11 mouse cellular contexts compared by ENCODE assay signal in genomic region chr13:57721524-57722279, GRCm38 (mm10).
A peak's percentile ranks its signal among the peaks of the same experiment; 100 is the strongest.
DNase-seq lines count a peak whose midpoint lies in the region; ATAC-seq and TF ChIP-seq lines count a peak whose summit lies in the region.
"Had no signal": no experiment of that assay in that cellular context is flagged by ENCODE, and none has a peak within 500 bp of the region (broad histone marks: within the 10 kb centered on the region; RNA-seq: fewer than 3 reads in every experiment).

No protein-coding gene starts in this region.

- 60% methylated on average over 20 of the region's 20 CpGs for WGBS in heart, adult 2 months
- 54% methylated on average over 20 of the region's 20 CpGs for WGBS in heart, embryonic 10.5 days
- 44% methylated on average over 20 of the region's 20 CpGs for WGBS in embryonic facial prominence, embryonic 14.5 days
- WGBS in stomach, postnatal 0 days: 62% methylated on average over 20 of the region's 20 CpGs

- no peak overlapping the region for H3K27ac ChIP-seq in heart, adult 2 months
- no peak overlapping the region for H3K27ac ChIP-seq in heart, embryonic 10.5 days
- no peak overlapping the region for H3K27ac ChIP-seq in embryonic facial prominence, embryonic 14.5 days (replicated peaks; ENCODE audit: low read depth, low read length)
- H3K27ac ChIP-seq in stomach, postnatal 0 days (replicated peaks): no peak overlapping the region
- H3K27ac ChIP-seq: embryonic facial prominence, embryonic 15.5 days; limb, embryonic 12.5 days had no signal

- no peaks in the 10 kb centered on the region for H3K27me3 ChIP-seq in heart, adult 2 months (ENCODE audit: control insufficient read depth, insufficient read depth, low read length)
- H3K27me3 ChIP-seq in heart, embryonic 10.5 days (ENCODE audit: insufficient read depth, poor library complexity, severe bottlenecking): no peaks in the 10 kb centered on the region
- no peaks in the 10 kb centered on the region for H3K27me3 ChIP-seq in embryonic facial prominence, embryonic 14.5 days (replicated peaks; ENCODE audit: control insufficient read depth, insufficient read depth, low read length)
- no peaks in the 10 kb centered on the region for H3K27me3 ChIP-seq in stomach, postnatal 0 days (ENCODE audit: control insufficient read depth, insufficient read depth, low read length)
- H3K27me3 ChIP-seq: CH12.LX; embryonic facial prominence, embryonic 15.5 days had no signal

- no peak overlapping the region for H3K4me3 ChIP-seq in heart, adult 2 months
- no peak overlapping the region for H3K4me3 ChIP-seq in heart, embryonic 10.5 days
- no peak overlapping the region for H3K4me3 ChIP-seq in embryonic facial prominence, embryonic 14.5 days (ENCODE audit: low read depth, low read length)
- H3K4me3 ChIP-seq in stomach, postnatal 0 days (ENCODE audit: low read depth, low read length): no peak overlapping the region
- H3K4me3 ChIP-seq: embryonic facial prominence, embryonic 15.5 days; limb, embryonic 12.5 days had no signal

- no peak overlapping the region for H3K9ac ChIP-seq in heart, adult 2 months (ENCODE audit: low read depth, low read length)
- H3K9ac ChIP-seq in embryonic facial prominence, embryonic 14.5 days (ENCODE audit: low read depth, low read length): no peak overlapping the region
- H3K9ac ChIP-seq in stomach, postnatal 0 days (ENCODE audit: low read length): no peak overlapping the region
- H3K9ac ChIP-seq: embryonic facial prominence, embryonic 15.5 days; limb, embryonic 12.5 days had no signal

- no peak for TF ChIP-seq EP300 in heart, adult 2 months (IDR thresholded peaks at IDR 0.05; ENCODE audit: insufficient read depth, low read depth, low read length)
- no peak for TF ChIP-seq EP300 in stomach, postnatal 0 days (optimal IDR thresholded peaks at IDR 0.05)

- DNase-seq in heart, adult 2 months: no peak
- DNase-seq in heart, embryonic 10.5 days (ENCODE audit: low spot score): no peak
- peak; percentile 59 for DNase-seq in R1 (ENCODE audit: low read depth, low spot score)
- peak; percentile 50 for DNase-seq in embryonic facial prominence, embryonic 14.5 days (ENCODE audit: low spot score)
- peak; percentile 42 to 46 for DNase-seq in left cerebral cortex, postnatal 36 days (ENCODE audit: low spot score in 2 of 2)
- DNase-seq in stomach, postnatal 0 days (ENCODE audit: low spot score): no peak
- DNase-seq in spleen, adult 18-20 months: no peak

- no peaks in the 10 kb centered on the region for H3K4me1 ChIP-seq in heart, adult 2 months (ENCODE audit: control insufficient read depth, insufficient read depth, low read length)
- no peaks in the 10 kb centered on the region for H3K4me1 ChIP-seq in heart, embryonic 10.5 days
- 0 out of 2 replicates have a peak, but pooled peaks cover 5% of the 10 kb centered on the region for H3K4me1 ChIP-seq in embryonic facial prominence, embryonic 14.5 days (ENCODE audit: control insufficient read depth, insufficient read depth, low read length)
- H3K4me1 ChIP-seq in stomach, postnatal 0 days (replicated peaks; ENCODE audit: control insufficient read depth, insufficient read depth): no peaks in the 10 kb centered on the region
- H3K4me1 ChIP-seq: embryonic facial prominence, embryonic 15.5 days had no signal

- no peak overlapping the region for H3K4me2 ChIP-seq in embryonic facial prominence, embryonic 14.5 days (ENCODE audit: low read depth, low read length)
- no peak overlapping the region for H3K4me2 ChIP-seq in stomach, postnatal 0 days (replicated peaks; ENCODE audit: low read depth)
- H3K4me2 ChIP-seq: embryonic facial prominence, embryonic 15.5 days; limb, embryonic 12.5 days had no signal

- H3K79me2 ChIP-seq in heart, adult 2 months (replicated peaks; ENCODE audit: control insufficient read depth, insufficient read depth, low read length): no peaks in the 10 kb centered on the region

- ATAC-seq in embryonic facial prominence, embryonic 14.5 days (ENCODE audit: low read depth): peak; percentile 84
- no peak for ATAC-seq in stomach, postnatal 0 days (ENCODE audit: low FRiP score, low TSS enrichment)
- no peak for ATAC-seq in activated CD4-positive, CD25-positive, alpha-beta regulatory T cell, adult 4 months

- intact Hi-C loops in heart, adult 2 months (cut with DNase I): no loop called here
- intact Hi-C loops in left cerebral cortex, postnatal 36 days (cut with DNase I): loop anchor here (5.0 kb wide), 1 partner anchor 186 kb away; the partner anchor contains the start of gene Spock1

- H3K36me3 ChIP-seq in heart, adult 2 months (ENCODE audit: control insufficient read depth, insufficient read depth, low read length): no peaks in the 10 kb centered on the region
- H3K36me3 ChIP-seq in heart, embryonic 10.5 days: no peaks in the 10 kb centered on the region
- H3K36me3 ChIP-seq in embryonic facial prominence, embryonic 14.5 days (ENCODE audit: control insufficient read depth, insufficient read depth, low read length): no peaks in the 10 kb centered on the region
- no peaks in the 10 kb centered on the region for H3K36me3 ChIP-seq in stomach, postnatal 0 days (ENCODE audit: control insufficient read depth, insufficient read depth, low read length)
- H3K36me3 ChIP-seq: embryonic facial prominence, embryonic 15.5 days; limb, embryonic 12.5 days had no signal

- 0 out of 2 replicates have a peak, but pooled peaks cover 2% of the 10 kb centered on the region for H3K9me3 ChIP-seq in heart, embryonic 10.5 days
- H3K9me3 ChIP-seq in embryonic facial prominence, embryonic 14.5 days (ENCODE audit: control insufficient read depth, low read length): no peaks in the 10 kb centered on the region
- H3K9me3 ChIP-seq in stomach, postnatal 0 days (ENCODE audit: control insufficient read depth, low read length): no peaks in the 10 kb centered on the region
- H3K9me3 ChIP-seq: embryonic facial prominence, embryonic 15.5 days; limb, embryonic 12.5 days had no signal

- no peak for TF ChIP-seq POLR2A in heart, adult 2 months (IDR thresholded peaks at IDR 0.05; ENCODE audit: insufficient read depth, low read depth, low read length)

- peak; percentile 47 for TF ChIP-seq CTCF in heart, adult 2 months (IDR thresholded peaks at IDR 0.05)
- TF ChIP-seq CTCF in stomach, postnatal 0 days (IDR thresholded peaks at IDR 0.05; ENCODE audit: low read depth): peak; percentile 70

Comparison
In these comparisons a context has a peak if more than half of its experiments do, and no peak if none do; other contexts are left out.
1. DNase-seq: peak in R1 (single experiment), embryonic facial prominence, embryonic 14.5 days (single experiment) and left cerebral cortex, postnatal 36 days (2 of 2); none in heart, adult 2 months (0 of 2), heart, embryonic 10.5 days (single experiment), stomach, postnatal 0 days (single experiment) and spleen, adult 18-20 months (0 of 2).